22 mouse cellular contexts compared by ENCODE assay signal in the genomic region with DNA sequence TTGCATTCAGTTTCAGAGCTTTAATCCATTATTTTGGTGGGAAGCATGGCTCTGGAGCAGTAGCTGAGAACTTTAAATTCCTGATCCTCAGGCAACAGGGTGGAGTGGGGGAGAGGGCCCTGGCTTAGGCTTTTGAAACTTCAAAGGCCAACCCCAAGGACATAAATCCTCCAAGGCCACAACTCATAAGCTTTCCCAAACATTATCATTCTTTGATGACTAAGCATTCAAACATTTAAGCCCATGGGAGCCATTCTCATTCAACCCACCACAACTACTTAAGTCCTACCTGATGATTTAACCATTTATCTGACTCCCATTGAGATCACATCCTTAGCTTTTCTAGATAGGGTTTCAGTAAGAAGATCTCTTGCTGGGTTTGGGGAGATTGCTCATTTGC.
A peak's percentile ranks its signal among the peaks of the same experiment; 100 is the strongest.
DNase-seq lines count a peak whose midpoint lies in the region; ATAC-seq and TF ChIP-seq lines count a peak whose summit lies in the region.
"Had no signal": no experiment of that assay in that cellular context is flagged by ENCODE, and none has a peak within 500 bp of the region (broad histone marks: within the 10 kb centered on the region; RNA-seq: fewer than 3 reads in every experiment).

No protein-coding gene starts in this region.

- H3K4me2 ChIP-seq in kidney, embryonic 15.5 days = no peak overlapping the region
- no peak overlapping the region for H3K4me2 ChIP-seq in forebrain, postnatal 0 days (ENCODE audit: low read depth)
- H3K4me2 ChIP-seq: liver, embryonic 13.5 days; midbrain, embryonic 11.5 days had no signal

- no peak overlapping the region for H3K4me3 ChIP-seq in kidney, embryonic 15.5 days (replicated peaks)
- no peak overlapping the region for H3K4me3 ChIP-seq in forebrain, postnatal 0 days (ENCODE audit: low read depth, low read length)
- H3K4me3 ChIP-seq: left cerebral cortex, adult 2 months; liver, embryonic 13.5 days had no signal

- no peaks in the 10 kb centered on the region for H3K27me3 ChIP-seq in kidney, embryonic 15.5 days
- H3K27me3 ChIP-seq in forebrain, postnatal 0 days (ENCODE audit: insufficient read depth, low read length) = no peaks in the 10 kb centered on the region
- H3K27me3 ChIP-seq: liver, embryonic 13.5 days had no signal

- H3K36me3 ChIP-seq in kidney, embryonic 15.5 days = peaks cover 7% of the 10 kb centered on the region; the same call in 1 of the 2 replicates
- H3K36me3 ChIP-seq in forebrain, postnatal 0 days (ENCODE audit: insufficient read depth) = no peaks in the 10 kb centered on the region
- H3K36me3 ChIP-seq: liver, embryonic 13.5 days had no signal

- H3K27ac ChIP-seq in kidney, embryonic 15.5 days = peak overlapping the region; percentile 10; the same call in 1 of the 2 replicates
- no peak overlapping the region for H3K27ac ChIP-seq in forebrain, postnatal 0 days (ENCODE audit: low read depth, low read length)
- H3K27ac ChIP-seq: liver, embryonic 13.5 days had no signal

- no peak for ATAC-seq in kidney, embryonic 15.5 days (replicated peaks; ENCODE audit: low FRiP score)
- ATAC-seq in forebrain, postnatal 0 days = no peak
- ATAC-seq: inflammation-experienced regulatory T-cells, adult 6 months had no signal

- no peak overlapping the region for H3K9ac ChIP-seq in kidney, embryonic 15.5 days
- H3K9ac ChIP-seq in forebrain, postnatal 0 days = no peak overlapping the region
- H3K9ac ChIP-seq: liver, embryonic 13.5 days had no signal

- no peak for TF ChIP-seq CTCF in forebrain, postnatal 0 days (IDR thresholded peaks at IDR 0.05; ENCODE audit: low read depth)

- 0 out of 2 replicates have a peak, but pooled peaks cover 3% of the 10 kb centered on the region for H3K4me1 ChIP-seq in kidney, embryonic 15.5 days
- no peaks in the 10 kb centered on the region for H3K4me1 ChIP-seq in forebrain, postnatal 0 days (ENCODE audit: insufficient read depth)
- H3K4me1 ChIP-seq: liver, embryonic 13.5 days had no signal

- DNase-seq in adrenal gland, postnatal 10 days = peak; percentile 11
- no peak for DNase-seq in adrenal gland, adult 18-20 months (ENCODE audit: low spot score in 2 of 2)
- DNase-seq in kidney, adult 18-20 months = no peak
- peak; percentile 11 for DNase-seq in ovary, adult 18-20 months (ENCODE audit: low spot score)
- no peak for DNase-seq in ovary, postnatal 10 days (ENCODE audit: low spot score)
- no peak for DNase-seq in forebrain, postnatal 0 days
- DNase-seq: cerebellum, adult 11 months; cerebellum, adult 9-11 months; heart, postnatal 4 days; kidney, adult 8-10 months; kidney, postnatal 4 days; layer of hippocampus, adult 9-11 months; liver, embryonic 13.5 days; lung, adult 2 months; lung, postnatal 14 days; right cerebral cortex, adult 18-20 months; right cerebral cortex, postnatal 4 days; thymus, postnatal 14 days had no signal

- no peaks in the 10 kb centered on the region for H3K9me3 ChIP-seq in kidney, embryonic 15.5 days (replicated peaks)
- H3K9me3 ChIP-seq in forebrain, postnatal 0 days (ENCODE audit: low read length) = no peaks in the 10 kb centered on the region
- H3K9me3 ChIP-seq: liver, embryonic 13.5 days had no signal

Comparison
In these comparisons a context has a peak if more than half of its experiments do, and no peak if none do; other contexts are left out.
1. DNase-seq: peak in adrenal gland, postnatal 10 days (single experiment) and ovary, adult 18-20 months (single experiment); none in adrenal gland, adult 18-20 months (0 of 2), kidney, adult 18-20 months (single experiment), ovary, postnatal 10 days (single experiment) and forebrain, postnatal 0 days (single experiment).